Mouse (Mus musculus): ENCODE data around the gene Rsrc2. TPM values are rescaled to one million over a fixed set of nuclear protein-coding genes. Genes with fewer than 3 reads are reported as not detected.

Gene Rsrc2
- total RNA-seq, 2 experiments from 2014 or later, result 38.5 to 39.8 TPM

DNA sequence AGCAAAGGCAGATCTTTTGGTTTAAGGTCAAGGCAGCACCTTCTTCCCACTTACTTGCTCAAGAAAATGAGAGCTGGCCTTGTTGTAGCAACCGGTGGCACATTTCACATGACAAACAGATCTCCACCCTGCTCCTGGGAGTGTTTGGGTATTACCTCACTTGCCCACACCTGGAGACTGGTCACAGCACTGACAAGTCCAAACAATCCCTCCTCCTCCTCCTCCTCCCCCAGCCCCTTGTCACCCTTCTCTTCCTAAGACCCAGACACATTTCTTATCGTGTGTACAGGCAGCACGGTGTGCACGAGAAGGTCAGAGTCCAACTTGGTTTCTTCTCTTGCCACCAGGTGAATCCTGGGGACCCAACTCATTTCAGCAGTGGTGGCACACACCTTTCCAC lies 52.3 kb downstream of the Rsrc2 start:
- DNase-seq (ENCODE audit: low spot score), result no peak

- DNase-seq (ENCODE audit: low spot score), result no peak
These were observed 53.0 kb downstream of the Rsrc2 start for GRCm38 (mm10) chr5:123696244-123696643.

GRCm38 (mm10) chr5:123694468-123694867 lies 54.7 kb downstream of the Rsrc2 start:
- peak; percentile 57 for DNase-seq (ENCODE audit: low spot score)

GRCm38 (mm10) chr5:123684221-123685144 lies 64.7 kb downstream of the Rsrc2 start, which contains the start of gene Clip1:
Gene Clip1, minus strand, starts transcription at chr5:123684618.
- peak; percentile 68 for DNase-seq (ENCODE audit: low spot score)

DNA sequence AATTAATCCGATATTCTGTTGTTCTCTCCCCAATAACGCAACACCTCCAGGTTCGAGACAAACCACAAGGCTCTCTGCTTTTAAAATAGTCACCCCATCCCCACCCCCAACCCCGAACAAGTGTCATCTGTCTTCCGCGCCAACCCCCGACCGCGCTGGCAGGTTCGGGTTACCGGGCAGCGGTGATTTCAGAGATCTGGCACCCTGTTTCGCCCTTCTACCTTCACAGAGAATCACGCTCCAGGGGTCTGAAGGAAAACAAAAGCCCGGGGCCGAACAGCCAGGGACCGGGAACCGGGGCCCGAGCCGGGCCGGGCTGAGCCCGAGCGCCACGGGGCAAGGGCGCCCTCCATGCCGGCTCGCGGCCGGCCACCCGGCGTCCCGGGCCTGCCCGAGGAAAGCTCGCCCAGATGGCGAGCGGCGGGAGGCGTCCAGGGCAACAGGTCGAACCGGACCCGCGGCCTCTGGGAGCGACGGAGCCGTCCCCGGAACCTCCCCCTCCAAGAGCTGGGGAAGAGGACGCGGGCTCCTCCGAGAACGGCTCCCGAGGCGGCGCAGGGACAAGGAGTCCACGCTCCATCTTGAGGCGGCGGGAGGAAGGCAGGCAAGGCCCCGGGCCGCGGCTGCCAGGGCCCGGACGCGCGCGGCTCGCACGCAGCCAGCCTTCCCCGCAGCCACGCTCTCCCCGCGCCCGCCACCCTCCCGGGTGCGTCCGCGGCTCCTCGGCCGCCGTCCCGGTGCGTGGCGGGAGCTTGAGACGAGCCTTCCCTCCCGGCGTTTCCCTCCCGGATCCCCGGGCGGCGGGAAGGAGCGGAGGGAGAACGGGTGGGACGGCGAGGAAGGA lies 65.6 kb downstream of the Rsrc2 start:
- peak; percentile 80 for DNase-seq (ENCODE audit: low spot score)

- DNase-seq (ENCODE audit: low spot score), result no peak
These were observed 66.2 kb downstream of the Rsrc2 start for GRCm38 (mm10) chr5:123683043-123683376.

DNA sequence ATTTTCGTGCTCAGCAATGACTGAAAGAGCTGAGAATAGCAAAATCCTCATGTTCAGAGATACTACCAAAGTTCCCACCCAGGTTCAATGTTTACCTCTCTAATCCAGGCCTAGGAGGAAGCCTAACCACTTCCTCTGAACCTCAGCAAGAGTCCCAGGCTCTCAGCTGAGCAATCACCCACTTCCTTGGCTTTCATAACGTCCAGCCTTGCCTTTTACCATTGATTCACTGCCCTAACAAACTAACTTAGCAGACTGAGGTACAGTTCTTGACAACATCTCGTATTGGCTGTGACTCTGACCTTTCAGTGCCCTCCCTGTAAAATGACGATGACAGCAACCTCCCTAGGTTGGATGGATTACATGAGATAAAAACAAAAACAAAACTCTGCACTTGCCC lies 66.8 kb downstream of the Rsrc2 start:
- peak; percentile 55 for DNase-seq (ENCODE audit: low spot score)

GRCm38 (mm10) chr5:123679546-123680263 lies 69.5 kb downstream of the Rsrc2 start:
- DNase-seq (ENCODE audit: low spot score), result no peak

DNA sequence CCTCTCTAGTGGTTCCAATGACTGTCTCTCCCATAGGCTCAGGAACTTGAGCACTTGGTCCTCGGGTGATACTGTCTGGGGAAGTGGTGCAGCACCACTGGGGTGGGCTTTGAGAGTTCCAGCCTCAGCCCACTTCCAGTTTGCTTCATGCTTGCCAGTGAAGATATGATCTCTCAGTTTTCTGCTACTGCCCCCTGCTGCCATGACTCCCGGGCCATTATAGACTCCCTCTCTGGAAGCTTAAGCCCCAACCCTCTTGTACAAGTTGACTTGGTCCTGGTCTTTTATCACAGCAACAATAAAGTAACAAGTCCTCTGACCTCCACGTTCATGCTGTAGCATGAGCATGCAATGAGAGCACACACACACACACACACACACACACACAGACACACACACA lies 70.1 kb downstream of the Rsrc2 start:
- DNase-seq (ENCODE audit: low spot score), result no peak

Other genes with a start within 250 kb of the Rsrc2 start
- gene B3gnt4, start 239.0 kb downstream of the Rsrc2 start, total RNA-seq (2021), result under 1 TPM in 1 of 2 experiments, not detected in 1; 0.16 TPM
- 10 to 100 TPM; 35.7 to 45.1 TPM for gene Diablo, start 225.2 kb downstream of the Rsrc2 start, total RNA-seq (2021)
- under 1 TPM in 1 of 2 experiments, not detected in 1; 0.43 TPM for gene Gm49027, start 223.9 kb downstream of the Rsrc2 start, total RNA-seq (2021)
- gene Vps33a, start 176.4 kb downstream of the Rsrc2 start, total RNA-seq (2021), result 10 to 100 TPM; 32.1 to 39.9 TPM
- gene Clip1, start 64.8 kb downstream of the Rsrc2 start, total RNA-seq (2021), result 100 to 1,000 TPM; 326 to 336 TPM
- 10 to 100 TPM; 16.2 to 18.0 TPM for gene Zcchc8, start 28.3 kb downstream of the Rsrc2 start, total RNA-seq (2021)
- gene Kntc1, start 302 bp upstream of the Rsrc2 start, total RNA-seq (2021), result under 1 TPM; 0.09 to 0.14 TPM
- gene Hcar2, start 116.1 kb upstream of the Rsrc2 start, total RNA-seq (2021), result not detected
- under 1 TPM; 0.21 to 0.36 TPM for gene Hcar1, start 130.6 kb upstream of the Rsrc2 start, total RNA-seq (2021)
- 10 to 100 TPM; 48.6 to 59.9 TPM for gene Denr, start 157.8 kb upstream of the Rsrc2 start, total RNA-seq (2021)
- gene Gm43518, start 178.0 kb upstream of the Rsrc2 start, total RNA-seq (2021), result not detected
- 1 to 10 TPM; 1.4 to 1.6 TPM for gene Ccdc62, start 181.3 kb upstream of the Rsrc2 start, total RNA-seq (2021)
- gene Hip1r, start 224.2 kb upstream of the Rsrc2 start, total RNA-seq (2021), result 10 to 100 TPM in 1 of 2 experiments, 1 to 10 TPM in 1; 9.4 to 19.6 TPM